Mouse (Mus musculus): ENCODE results near the gene Epha5.

GRCm38 (mm10) chr5:84335834-84336465, 81.2 kb downstream of the Epha5 start:
- no peak for TF ChIP-seq POLR2A (IDR thresholded peaks at IDR 0.05; ENCODE audit: extremely low read depth, insufficient read depth, low read length)
- TF ChIP-seq CTCF (IDR thresholded peaks at IDR 0.05; ENCODE audit: extremely low read depth, insufficient read depth, low read length), result no peak
